43 mouse cellular contexts compared by ENCODE assay signal in the genomic region with DNA sequence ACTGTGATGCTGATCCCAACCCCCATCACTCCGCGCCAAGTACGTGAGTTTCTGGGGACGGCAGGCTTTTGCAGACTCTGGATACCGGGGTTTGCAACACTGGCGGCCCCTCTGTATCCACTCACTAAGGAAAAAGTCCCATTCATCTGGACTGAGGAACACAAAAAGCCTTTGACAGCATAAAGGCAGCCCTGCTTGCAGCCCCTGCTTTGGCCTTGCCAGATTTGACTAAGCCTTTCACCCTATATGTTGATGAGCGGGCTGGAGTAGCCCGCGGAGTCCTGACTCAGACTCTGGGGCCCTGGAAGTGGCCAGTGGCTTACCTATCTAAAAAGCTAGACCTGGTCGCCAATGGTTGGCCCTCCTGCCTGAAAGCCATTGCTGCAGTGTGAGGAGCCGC. TPM values are rescaled to one million over a fixed set of nuclear protein-coding genes. Genes with fewer than 3 reads are reported as not detected.
"Had no signal": no experiment of that assay in that cellular context is flagged by ENCODE, and none has a peak within 500 bp of the region (broad histone marks: within the 10 kb centered on the region; RNA-seq: fewer than 3 reads in every experiment).

No protein-coding gene starts in this region.

- ATAC-seq: hindbrain, embryonic 16.5 days; hindbrain, postnatal 0 days; inflammation-experienced regulatory T-cells, adult 6 months; intestine, embryonic 15.5 days; intestine, embryonic 16.5 days; intestine, postnatal 0 days had no signal

- DNase-seq: heart, postnatal 10 days; heart, postnatal 14 days; heart, postnatal 36 days; heart, postnatal 4 days; kidney, adult 11 months; kidney, adult 18-20 months; kidney, adult 2 months; kidney, adult 8-10 months; kidney, adult 9 months; kidney, postnatal 10 days; kidney, postnatal 14 days; kidney, postnatal 25 days; kidney, postnatal 36 days; kidney, postnatal 4 days; layer of hippocampus, adult 9-11 months; layer of hippocampus, postnatal 36 days had no signal

- H3K4me3 ChIP-seq: heart, embryonic 10.5 days; heart, embryonic 12.5 days; heart, embryonic 13.5 days; heart, embryonic 15.5 days; hindbrain, embryonic 10.5 days; hindbrain, embryonic 12.5 days; hindbrain, embryonic 13.5 days; hindbrain, embryonic 15.5 days; intestine, embryonic 15.5 days; kidney, embryonic 15.5 days; layer of hippocampus, adult 2 months; left cerebral cortex, adult 2 months had no signal

- H3K4me2 ChIP-seq: heart, embryonic 12.5 days; heart, embryonic 13.5 days; heart, embryonic 15.5 days; hindbrain, embryonic 12.5 days; hindbrain, embryonic 13.5 days; hindbrain, embryonic 14.5 days; hindbrain, embryonic 15.5 days; intestine, embryonic 15.5 days; kidney, embryonic 15.5 days had no signal

- H3K4me1 ChIP-seq: heart, embryonic 10.5 days; heart, embryonic 12.5 days; heart, embryonic 13.5 days; heart, embryonic 15.5 days; hindbrain, embryonic 10.5 days; hindbrain, embryonic 12.5 days; hindbrain, embryonic 13.5 days; hindbrain, embryonic 15.5 days; intestine, embryonic 15.5 days; kidney, embryonic 15.5 days had no signal

- H3K27me3 ChIP-seq: heart, embryonic 12.5 days; heart, embryonic 13.5 days; heart, embryonic 15.5 days; hindbrain, embryonic 12.5 days; hindbrain, embryonic 13.5 days; hindbrain, embryonic 15.5 days; intestine, embryonic 15.5 days; kidney, embryonic 15.5 days had no signal

- H3K36me3 ChIP-seq: heart, embryonic 10.5 days; heart, embryonic 12.5 days; heart, embryonic 13.5 days; heart, embryonic 15.5 days; hindbrain, embryonic 10.5 days; hindbrain, embryonic 12.5 days; hindbrain, embryonic 13.5 days; hindbrain, embryonic 15.5 days; intestine, embryonic 15.5 days; kidney, embryonic 15.5 days had no signal

- H3K27ac ChIP-seq: heart, embryonic 10.5 days; heart, embryonic 13.5 days; heart, embryonic 15.5 days; hindbrain, embryonic 10.5 days; hindbrain, embryonic 12.5 days; hindbrain, embryonic 13.5 days; hindbrain, embryonic 14.5 days; hindbrain, embryonic 15.5 days; hindbrain, postnatal 0 days; intestine, embryonic 15.5 days; kidney, embryonic 15.5 days; kidney, postnatal 0 days; layer of hippocampus, adult 2 months; left cerebral cortex, adult 2 months had no signal

- H3K9ac ChIP-seq: heart, embryonic 12.5 days; heart, embryonic 13.5 days; heart, embryonic 15.5 days; hindbrain, embryonic 12.5 days; hindbrain, embryonic 13.5 days; hindbrain, embryonic 14.5 days; hindbrain, embryonic 15.5 days; intestine, embryonic 15.5 days; kidney, embryonic 15.5 days had no signal

- H3K9me3 ChIP-seq: intestine, embryonic 15.5 days had no signal

RNA-seq across cellular contexts. Expression of a gene that starts 8.7 kb away (rescaled TPM):
- polyA plus RNA-seq: heart, embryonic 10.5 days; heart, embryonic 12.5 days; heart, embryonic 13.5 days; heart, embryonic 14.5 days; heart, embryonic 15.5 days; heart, embryonic 16.5 days; heart, postnatal 0 days; hindbrain, embryonic 10.5 days; hindbrain, embryonic 11.5 days; hindbrain, embryonic 12.5 days; hindbrain, embryonic 13.5 days; hindbrain, embryonic 14.5 days; hindbrain, embryonic 15.5 days; hindbrain, embryonic 16.5 days; hindbrain, postnatal 0 days; inflammation-experienced regulatory T-cells, adult 6 months; intestine, embryonic 14.5 days; intestine, embryonic 15.5 days; intestine, embryonic 16.5 days; intestine, postnatal 0 days; kidney, adult 2 months; kidney, embryonic 14.5 days; kidney, embryonic 15.5 days; kidney, embryonic 16.5 days; kidney, postnatal 0 days; large intestine, adult 2 months had no signal

RNA-seq across cellular contexts. Expression of a gene that starts 16.3 kb away (rescaled TPM):
- polyA plus RNA-seq: heart, embryonic 10.5 days; heart, embryonic 12.5 days; heart, embryonic 13.5 days; heart, embryonic 14.5 days; heart, embryonic 15.5 days; heart, embryonic 16.5 days; heart, postnatal 0 days; hindbrain, embryonic 10.5 days; hindbrain, embryonic 11.5 days; hindbrain, embryonic 12.5 days; hindbrain, embryonic 13.5 days; hindbrain, embryonic 14.5 days; hindbrain, embryonic 15.5 days; hindbrain, embryonic 16.5 days; hindbrain, postnatal 0 days; inflammation-experienced regulatory T-cells, adult 6 months; intestine, embryonic 14.5 days; intestine, embryonic 15.5 days; intestine, embryonic 16.5 days; intestine, postnatal 0 days; kidney, adult 2 months; kidney, embryonic 14.5 days; kidney, embryonic 15.5 days; kidney, embryonic 16.5 days; kidney, postnatal 0 days; large intestine, adult 2 months had no signal
